Mouse (Mus musculus) hindbrain, postnatal 0 days (tissue): ENCODE data around the gene D11Wsu47e. TPM values are rescaled to one million over a fixed set of nuclear protein-coding genes. Genes with fewer than 3 reads are reported as not detected.
A peak's percentile ranks its signal among the peaks of the same experiment; 100 is the strongest.

ENCODE experiments used
- ATAC-seq: fragments of 200-750 bp; cut with Nextera tagmentation; 2 replicates; pipeline ENCODE4 v1.8.0; 2017; ENCODE audit warnings: mild to moderate bottlenecking, moderate TSS enrichment, moderate library complexity
- DNase-seq: peaks from one replicate; pipeline ENCODE4 v3.0.0-alpha.2; 2015; ENCODE audit warnings: low spot score
- H3K27ac ChIP-seq: fragments of 300-500 bp; sonication (generic); 2 replicates; pipeline ENCODE4 v1.5.1; 2014; ENCODE audit warnings: mild to moderate bottlenecking
- H3K27me3 ChIP-seq: fragments of 300-500 bp; sonication (generic); 2 replicates; pipeline ENCODE4 v1.6.1; 2014; ENCODE audit warnings: low read length, mixed read lengths; ENCODE audit not compliant: insufficient read depth
- H3K36me3 ChIP-seq: fragments of 300-500 bp; sonication (generic); 2 replicates; pipeline ENCODE4 v1.6.1; 2014; ENCODE audit warnings: low read length, mixed read lengths; ENCODE audit not compliant: insufficient read depth
- H3K4me1 ChIP-seq: fragments of 300-500 bp; sonication (generic); 2 replicates; pipeline ENCODE4 v1.6.1; 2014; ENCODE audit warnings: antibody characterized with exemption, low read length, mixed read lengths; ENCODE audit not compliant: insufficient read depth
- H3K4me2 ChIP-seq: fragments of 300-500 bp; sonication (generic); 2 replicates; pipeline ENCODE4 v1.6.1; 2014; ENCODE audit warnings: low read depth, mild to moderate bottlenecking, low read length, moderate library complexity, mixed read lengths
- H3K4me3 ChIP-seq: fragments of 300-500 bp; sonication (generic); 2 replicates; pipeline ENCODE4 v1.5.1; 2014; ENCODE audit warnings: low read length
- H3K9ac ChIP-seq: fragments of 300-500 bp; sonication (generic); replicated peaks from 2 replicates; pipeline ENCODE4 v1.6.1; 2014; ENCODE audit warnings: mild to moderate bottlenecking, low read length, moderate library complexity, mixed read lengths
- H3K9me3 ChIP-seq: fragments of 300-500 bp; sonication (generic); 2 replicates; pipeline ENCODE4 v1.6.1; 2016; ENCODE audit warnings: low read length, mixed read lengths
- CTCF ChIP-seq: IDR thresholded peaks from 2 replicates; pipeline ENCODE4 v1.5.1; 2016; ENCODE audit warnings: antibody characterized with exemption, control low read depth, low read depth
- WGBS: fragments of 180-500 bp; shearing (Covaris S2); extraction: QIAGEN DNeasy Blood & Tissue Kit; methylation state at CpG from one replicate; pipeline ENCODE4 v1.1.7; 2014; 5-methylcytosine and 5-hydroxymethylcytosine counted together
- polyA plus RNA-seq: library from polyadenylated mRNA; unstranded; fragments of >200 nt; fragmentation: Nextera tagmentation; extraction: Ambion mirVana; gene quantifications from 2 replicates; pipeline ENCODE4 v1.2.1, GENCODE M21; 2015
- total RNA-seq: library from RNA; depleted of rRNA; stranded (reverse); fragments of >200 nt; gene quantifications from 2 replicates; pipeline ENCODE4 v1.2.3, GENCODE M21; 2014; rRNA removed

Gene D11Wsu47e
- total and polyA plus RNA-seq, 2 experiments from 2014 or later = 17.7 to 22.5 TPM

DNA sequence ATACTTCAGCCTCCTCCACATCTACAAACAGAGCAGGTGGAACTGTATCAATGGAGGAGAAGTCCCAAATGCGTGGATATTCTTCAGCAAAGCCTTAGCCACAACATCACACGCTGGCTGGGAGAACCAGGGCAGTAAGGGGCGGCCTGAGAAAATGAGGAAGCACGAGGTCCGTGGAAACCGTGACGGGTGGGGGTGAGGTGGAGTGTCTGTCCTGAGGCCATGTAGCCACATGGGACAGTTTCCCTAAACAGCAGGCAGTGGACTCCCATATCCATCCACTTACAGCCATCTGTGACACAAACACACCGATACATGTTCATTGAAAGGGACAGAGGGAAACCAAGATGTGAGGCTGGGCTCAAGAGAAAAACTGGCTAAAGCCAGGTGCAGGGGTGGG is 53.7 kb downstream of the D11Wsu47e start:
- peaks cover 13% of the 10 kb centered on the region; the same call in 1 of the 2 replicates for H3K4me1 ChIP-seq
- no peak for ATAC-seq

DNA sequence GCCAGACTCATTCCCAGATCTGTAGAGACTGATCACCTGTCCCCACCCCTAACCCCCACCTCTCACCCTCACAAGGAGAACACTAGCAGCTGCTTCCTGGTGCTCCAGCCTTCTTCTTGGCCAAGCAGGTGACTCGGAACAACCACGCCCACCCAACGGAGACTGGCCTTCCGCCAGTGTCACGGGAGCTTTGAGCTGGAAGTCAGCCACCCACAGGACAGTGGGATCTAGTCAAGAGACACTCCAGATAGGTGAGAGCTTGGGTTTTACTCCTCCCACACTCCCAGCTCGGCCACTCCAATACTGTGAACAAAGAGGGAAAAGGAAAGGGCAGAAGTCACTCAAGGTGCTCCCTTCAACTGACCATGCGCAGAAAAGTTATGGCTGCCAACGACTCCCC is 55.0 kb downstream of the D11Wsu47e start:
- Histone ChIP-seq H3K4me2 (no peak overlapping the region), H3K27me3 (no peaks in the 10 kb centered on the region), H3K4me3 (no peak overlapping the region), H3K4me1 (peaks cover 13% of the 10 kb centered on the region; the same call in 1 of the 2 replicates), H3K36me3 (peaks cover 6% of the 10 kb centered on the region; the same call in 1 of the 2 replicates), H3K27ac (no peak overlapping the region), H3K9ac (no peak overlapping the region), H3K9me3 (no peaks in the 10 kb centered on the region)
- DNase-seq (no peak), ATAC-seq (no peak)
- no peak for TF ChIP-seq CTCF
- 76% methylated on average over 8 of the region's 8 CpGs for WGBS

More for the DNA sequence above, 53.7 kb downstream of the D11Wsu47e start:
- Histone ChIP-seq H3K27ac (no peak overlapping the region), H3K36me3 (peaks cover 5% of the 10 kb centered on the region; the same call in 1 of the 2 replicates), H3K9me3 (no peaks in the 10 kb centered on the region), H3K27me3 (no peaks in the 10 kb centered on the region), H3K9ac (no peak overlapping the region), H3K4me2 (no peak overlapping the region), H3K4me3 (no peak overlapping the region)
- no peak for TF ChIP-seq CTCF
- 70% methylated on average over 8 of the region's 8 CpGs for WGBS
- DNase-seq = no peak

DNA sequence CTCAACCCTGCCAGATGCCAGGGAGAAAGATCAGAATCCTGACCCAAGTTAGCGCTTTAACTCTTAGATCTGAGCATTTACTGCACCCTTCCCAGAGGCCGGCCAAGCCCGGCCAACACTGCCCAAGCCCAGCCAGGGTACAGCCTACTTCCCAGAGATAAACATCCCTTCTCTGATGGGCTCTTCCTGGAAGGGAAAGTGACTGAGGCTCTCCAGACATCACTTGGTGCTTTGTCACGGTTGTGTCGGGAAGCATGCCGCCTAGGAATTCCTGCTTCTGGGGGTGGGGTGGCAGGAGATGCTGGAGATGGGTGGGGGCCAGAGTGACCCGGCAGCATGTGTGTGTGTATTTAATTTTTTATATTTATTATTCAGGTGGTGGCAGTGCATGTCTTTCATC is 55.9 kb downstream of the D11Wsu47e start:
- Histone ChIP-seq H3K27ac (no peak overlapping the region), H3K36me3 (peaks cover 6% of the 10 kb centered on the region; the same call in 1 of the 2 replicates), H3K4me1 (peaks cover 10% of the 10 kb centered on the region; the same call in 1 of the 2 replicates), H3K4me2 (no peak overlapping the region), H3K9ac (no peak overlapping the region), H3K27me3 (no peaks in the 10 kb centered on the region), H3K9me3 (no peaks in the 10 kb centered on the region), H3K4me3 (no peak overlapping the region)
- 84% methylated on average over 7 of the region's 7 CpGs for WGBS
- ATAC-seq (no peak), DNase-seq (no peak)
- no peak for TF ChIP-seq CTCF

DNA sequence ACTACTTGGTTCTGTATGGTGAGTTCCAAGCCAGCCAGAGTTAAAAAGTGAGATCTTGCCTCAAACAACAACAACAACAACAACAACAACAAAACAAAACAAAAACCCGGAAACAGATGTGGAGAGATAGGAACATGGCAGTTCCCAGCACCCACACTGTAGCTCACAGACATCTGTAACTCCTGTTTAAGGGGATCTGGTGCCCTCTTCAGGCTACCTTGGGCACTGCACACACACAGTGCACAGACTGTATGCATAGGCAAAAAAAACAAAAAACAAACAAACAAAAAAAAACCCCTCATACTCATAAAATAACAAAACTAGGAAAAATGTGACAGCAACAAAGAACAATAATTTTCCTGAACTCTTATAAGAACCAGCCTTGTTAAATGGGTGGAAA is 58.8 kb downstream of the D11Wsu47e start:
- H3K4me3 ChIP-seq = no peak overlapping the region
- H3K4me1 ChIP-seq = peaks cover 10% of the 10 kb centered on the region; the same call in 1 of the 2 replicates
- TF ChIP-seq CTCF = peak; percentile 49
- H3K9ac ChIP-seq = no peak overlapping the region
- WGBS = 93% methylated on average over 1 of the region's 1 CpGs
- H3K27ac ChIP-seq = no peak overlapping the region
- ATAC-seq (no peak), DNase-seq (no peak)
- peaks cover 6% of the 10 kb centered on the region; the same call in 1 of the 2 replicates for H3K36me3 ChIP-seq
- H3K27me3 ChIP-seq = no peaks in the 10 kb centered on the region
- H3K4me2 ChIP-seq = no peak overlapping the region
- no peaks in the 10 kb centered on the region for H3K9me3 ChIP-seq

Other genes starting within 250 kb of the D11Wsu47e start
- gene Sstr2, start 65.1 kb upstream of the D11Wsu47e start, total RNA-seq = 58.9 and 94.0 TPM in 2 replicates
- 32.4 and 37.6 TPM in 2 replicates for gene Sstr2, start 65.1 kb upstream of the D11Wsu47e start, polyA plus RNA-seq
- gene Cog1, start 35.2 kb upstream of the D11Wsu47e start, total RNA-seq = 59.9 and 63.8 TPM in 2 replicates
- 30.6 and 31.3 TPM in 2 replicates for gene Cog1, start 35.2 kb upstream of the D11Wsu47e start, polyA plus RNA-seq
- gene Slc39a11, start 34.3 kb upstream of the D11Wsu47e start, total RNA-seq = 63.3 and 67.9 TPM in 2 replicates
- 35.0 and 35.6 TPM in 2 replicates for gene Slc39a11, start 34.3 kb upstream of the D11Wsu47e start, polyA plus RNA-seq
- 29.5 and 36.8 TPM in 2 replicates for gene Fam104a, start 257 bp upstream of the D11Wsu47e start, total RNA-seq
- gene Fam104a, start 257 bp upstream of the D11Wsu47e start, polyA plus RNA-seq = 50.6 and 51.5 TPM in 2 replicates
- not detected in 2 replicates for gene Cpsf4l, start 25.6 kb downstream of the D11Wsu47e start, total RNA-seq
- gene Cpsf4l, start 25.6 kb downstream of the D11Wsu47e start, polyA plus RNA-seq = 0.19 and 0.25 TPM in 2 replicates
- 104 and 116 TPM in 2 replicates for gene Cdc42ep4, start 67.5 kb downstream of the D11Wsu47e start, total RNA-seq
- 55.7 and 56.4 TPM in 2 replicates for gene Cdc42ep4, start 67.5 kb downstream of the D11Wsu47e start, polyA plus RNA-seq